Mouse (Mus musculus) kidney, postnatal 36 days (tissue): ENCODE measurements around the gene Scamp5.

Experiments
- DNase-seq, 2 experiments: peaks; one replicate each; pipeline ENCODE4 v3.0.0; 2021 to 2022; ENCODE audit warnings: mixed read lengths in 2 of 2

The Scamp5 gene

DNA sequence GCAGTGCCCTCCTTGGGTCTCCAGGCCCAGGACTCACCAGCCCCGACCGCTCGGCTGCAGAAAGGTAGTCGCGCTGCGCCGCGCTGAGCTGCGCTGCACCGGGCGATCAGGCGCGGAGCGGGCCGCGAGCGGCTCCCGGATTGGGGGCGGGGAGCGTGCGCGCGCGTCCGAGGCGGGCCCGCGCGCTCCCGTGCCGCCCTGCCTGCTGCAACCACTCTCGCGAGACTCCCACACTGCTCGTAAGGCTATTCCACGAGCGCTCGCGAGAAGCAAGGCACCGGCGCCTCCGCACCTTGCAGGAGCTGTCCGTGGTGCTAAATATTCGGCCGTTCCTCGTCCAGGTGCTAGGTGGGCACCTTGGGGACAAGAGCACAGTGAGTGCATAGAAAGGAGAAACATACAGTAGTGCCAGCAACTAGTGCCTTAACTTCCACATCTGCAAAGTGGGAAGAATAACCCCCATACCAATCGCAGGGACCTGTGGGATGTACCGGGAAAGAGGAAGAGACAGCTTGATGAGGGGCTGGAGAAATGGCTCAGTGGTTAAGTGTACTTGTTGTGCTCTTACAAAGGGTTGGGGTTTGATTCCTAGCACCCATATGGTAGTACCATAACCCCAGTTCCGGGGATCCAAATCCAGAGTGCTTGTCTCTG is at the start of gene Scamp5:
TSS of gene Scamp5 (minus strand) at position 165 of the 654 bp plus-strand sequence.
- peak; percentile 94 to 97 for DNase-seq

DNA sequence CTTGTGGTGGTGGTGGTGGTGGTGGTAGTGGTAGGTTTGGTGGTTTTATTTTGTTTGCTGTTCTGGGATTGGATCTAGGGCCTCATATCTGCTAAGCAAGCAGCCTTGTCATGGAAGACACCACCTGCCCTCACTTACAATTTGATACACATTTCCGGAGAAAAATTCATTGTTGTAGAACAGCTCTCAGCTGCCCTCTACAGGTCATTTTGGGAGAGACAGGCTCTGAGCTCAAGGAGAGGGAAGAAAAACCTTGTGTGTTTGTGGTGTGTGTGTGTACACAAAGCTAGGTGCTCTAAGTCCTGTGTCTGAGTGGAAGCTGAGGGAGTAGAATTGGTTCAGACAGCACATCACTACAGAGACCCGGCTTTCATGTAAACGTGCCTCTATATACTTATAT is 49.3 kb upstream of the Scamp5 start:
- DNase-seq: peak; percentile 44 to 85

GRCm38 (mm10) chr9:57510577-57510976 is 42.7 kb upstream of the Scamp5 start:
- DNase-seq: no peak

DNA sequence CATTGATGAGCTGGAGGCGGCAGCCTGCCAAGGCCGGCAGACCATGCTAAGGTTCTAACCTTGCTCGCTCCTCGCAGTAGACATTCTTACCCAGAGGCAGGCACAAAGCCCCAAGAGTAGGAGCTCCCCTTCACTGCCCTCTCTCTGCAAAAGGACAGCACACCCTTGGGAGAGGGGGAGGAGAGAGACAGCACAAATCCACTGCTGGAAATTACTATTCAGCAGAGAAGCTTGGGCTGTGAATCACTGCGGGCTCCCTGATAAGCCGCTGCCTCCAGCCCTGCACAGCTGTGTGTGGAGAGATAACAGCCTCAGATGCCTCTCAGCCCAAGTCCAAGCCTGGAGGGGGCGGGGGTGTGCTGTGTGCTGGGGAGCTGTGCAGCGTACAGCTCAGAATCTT is 37.8 kb upstream of the Scamp5 start:
- DNase-seq: peak in 1 of 2 experiments; percentile 37

- no peak for DNase-seq
Observed at GRCm38 (mm10) chr9:57504891-57505290, 37.0 kb upstream of the Scamp5 start.

GRCm38 (mm10) chr9:57504381-57504700 is 36.5 kb upstream of the Scamp5 start:
- DNase-seq: peak; percentile 63 to 83

GRCm38 (mm10) chr9:57503622-57504380 is 35.9 kb upstream of the Scamp5 start, which contains the start of gene Rpp25:
Gene Rpp25 (plus strand): TSS chr9:57504026.
- DNase-seq: peak; percentile 65 to 81

- DNase-seq: no peak
Observed at GRCm38 (mm10) chr9:57502911-57503621, 35.2 kb upstream of the Scamp5 start.

GRCm38 (mm10) chr9:57501861-57502260 is 34.0 kb upstream of the Scamp5 start:
- DNase-seq: no peak

- DNase-seq: no peak
Observed at GRCm38 (mm10) chr9:57501452-57501851, 33.6 kb upstream of the Scamp5 start.

DNA sequence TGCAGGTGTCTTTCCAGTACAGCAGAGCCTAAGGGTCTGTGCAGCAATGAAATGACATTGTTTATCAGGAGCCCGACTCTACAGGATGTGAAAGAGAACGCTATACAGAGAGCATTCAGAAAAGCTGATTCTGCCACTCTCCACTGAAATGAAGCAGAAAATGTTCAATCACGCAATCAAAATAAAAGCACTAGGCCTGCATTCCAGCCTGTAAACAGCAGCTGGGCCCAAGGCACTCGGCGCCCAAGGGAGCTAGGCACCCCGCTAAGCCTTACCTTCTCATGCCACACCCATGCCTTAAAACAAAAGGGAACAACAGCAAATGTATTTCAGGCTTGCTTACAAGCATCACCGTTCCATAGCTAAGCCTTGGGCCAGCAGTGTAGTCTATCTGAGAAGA is 30.7 kb upstream of the Scamp5 start:
- no peak for DNase-seq

GRCm38 (mm10) chr9:57497236-57497635 is 29.4 kb upstream of the Scamp5 start:
- peak; percentile 34 to 52 for DNase-seq

- no peak for DNase-seq
Observed at GRCm38 (mm10) chr9:57494970-57495369, 27.1 kb upstream of the Scamp5 start.

DNA sequence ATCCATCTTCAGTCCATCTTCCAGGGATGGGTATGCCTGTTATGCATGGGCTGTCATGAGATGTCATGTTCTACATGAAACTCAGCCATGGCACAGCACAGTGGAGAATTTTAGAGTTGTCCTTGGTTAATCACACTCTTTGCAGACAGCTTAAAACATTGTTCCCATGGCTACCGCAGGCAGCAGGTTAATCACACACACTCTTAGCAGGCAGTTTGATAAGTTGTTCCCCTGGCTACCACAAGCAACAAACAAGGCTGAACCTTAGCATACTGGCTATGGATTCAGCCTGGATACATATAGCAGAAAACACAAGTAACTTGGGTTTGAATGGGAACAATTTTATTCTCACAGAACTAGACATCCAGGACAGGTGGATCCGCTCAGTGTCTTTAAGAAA is 25.7 kb upstream of the Scamp5 start:
- no peak for DNase-seq

DNA sequence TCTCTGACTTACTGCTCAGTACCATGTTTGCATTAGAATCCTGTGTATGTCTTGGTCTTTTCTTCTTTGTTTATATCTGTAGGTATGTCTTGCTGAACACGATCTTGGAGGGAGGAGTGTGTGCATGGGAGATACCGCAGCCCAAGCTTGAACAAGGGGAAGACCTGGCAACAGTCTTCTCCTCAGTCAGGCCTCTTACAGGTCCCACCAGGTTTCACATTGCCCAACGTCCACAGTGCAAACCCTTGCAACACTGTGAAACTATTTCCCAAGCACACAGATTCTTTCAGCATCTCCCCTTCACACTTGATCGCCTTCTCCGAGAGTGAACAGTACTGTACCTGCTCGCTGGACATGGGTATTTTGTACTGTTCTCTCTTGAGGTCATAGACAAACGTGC is 19.9 kb upstream of the Scamp5 start:
- DNase-seq: no peak

- DNase-seq: peak; percentile 83 to 90
Observed at GRCm38 (mm10) chr9:57485774-57486173, 17.9 kb upstream of the Scamp5 start.

DNA sequence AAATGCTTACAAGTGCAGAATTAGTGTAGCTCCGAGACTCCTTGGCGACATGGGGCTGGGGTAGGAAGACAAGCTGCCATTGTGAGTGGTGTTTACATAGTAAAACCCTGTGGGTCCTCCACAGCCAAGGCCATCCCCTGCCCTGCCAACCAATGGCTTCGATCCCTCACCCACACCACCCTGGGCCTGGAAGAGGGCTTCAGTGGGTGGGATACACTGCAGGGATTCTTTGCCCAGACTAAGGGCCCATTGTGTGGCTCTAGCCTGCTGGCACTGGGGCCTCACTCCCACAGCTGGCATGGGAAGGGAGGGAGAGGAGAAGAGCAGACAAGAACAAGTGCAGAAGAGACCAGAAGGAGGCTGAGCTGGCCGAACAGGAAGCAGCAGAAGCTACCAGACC is 1.1 kb upstream of the Scamp5 start:
- DNase-seq: no peak

- peak; percentile 37 to 62 for DNase-seq
Observed at GRCm38 (mm10) chr9:57467271-57467771, 539 bp downstream of the Scamp5 start.

DNA sequence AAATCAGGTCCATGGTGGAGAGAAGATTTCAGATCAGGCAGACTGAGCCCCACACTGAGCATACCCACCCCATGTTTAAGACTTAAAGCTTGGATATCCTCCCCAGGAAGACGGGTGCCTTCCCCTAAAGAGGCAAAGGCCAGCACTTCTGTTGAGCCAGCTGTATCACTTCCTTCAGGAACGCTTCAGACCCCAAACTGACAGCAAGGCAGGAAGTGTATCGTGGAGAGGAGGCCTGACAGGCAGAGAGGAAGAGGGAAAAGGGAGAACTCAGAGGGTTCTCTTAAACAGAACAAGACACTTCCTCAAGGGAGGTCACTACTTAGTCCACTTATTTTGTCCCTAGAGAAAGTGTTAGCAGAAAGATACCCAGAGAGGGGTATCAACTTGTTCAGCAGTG is 1.8 kb downstream of the Scamp5 start:
- no peak for DNase-seq

- no peak for DNase-seq
Observed at GRCm38 (mm10) chr9:57462866-57463265, 5.0 kb downstream of the Scamp5 start.

DNA sequence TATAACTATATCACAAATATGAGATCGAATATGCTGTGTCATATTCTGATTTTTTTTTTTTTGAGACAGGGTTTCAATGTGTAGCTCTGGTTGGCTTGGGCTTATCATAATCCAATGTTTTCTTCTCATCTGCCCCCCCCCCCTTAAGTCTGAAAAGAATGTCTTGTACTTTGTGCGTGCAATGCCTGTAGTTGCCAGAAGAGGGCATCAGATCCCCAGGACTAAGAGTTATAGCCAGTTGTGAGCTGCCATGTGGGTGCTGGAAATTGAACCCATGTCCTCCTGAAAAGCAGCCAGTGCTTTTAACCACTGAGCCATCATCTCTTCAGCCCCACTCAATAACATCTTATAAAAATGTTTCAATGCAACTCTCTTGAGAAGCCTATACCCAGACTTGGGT is 8.2 kb downstream of the Scamp5 start:
- no peak for DNase-seq

DNA sequence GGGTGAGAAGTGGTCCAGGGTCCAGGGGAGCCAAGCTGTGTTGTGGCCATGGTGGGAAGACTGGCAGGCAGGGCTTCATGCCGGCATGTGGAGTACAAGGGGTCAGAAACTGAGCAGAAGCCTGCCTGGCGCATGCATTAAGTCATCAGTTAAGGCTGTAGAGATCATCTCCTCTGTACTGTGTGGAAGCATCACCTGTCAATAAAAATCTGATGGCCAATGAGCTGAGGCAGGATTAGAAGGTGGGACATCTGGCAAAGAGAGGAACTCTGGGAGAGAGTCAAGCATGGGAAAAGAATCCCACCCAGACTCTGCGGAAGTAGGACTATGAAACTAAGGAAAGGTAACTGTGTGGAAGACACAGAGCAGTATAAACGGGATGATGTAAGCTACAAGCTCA is 14.3 kb downstream of the Scamp5 start:
- DNase-seq: no peak

- DNase-seq: no peak
Observed at GRCm38 (mm10) chr9:57452624-57453462, 15.0 kb downstream of the Scamp5 start.
